Mouse (Mus musculus) liver, embryonic 14.5 days (tissue): Measurements from ENCODE around the gene Dpm1. TPM values are rescaled to one million over a fixed set of nuclear protein-coding genes. Genes with fewer than 3 reads are reported as not detected.

Experiments used
- ATAC-seq: fragments of 200-750 bp; cut with Nextera tagmentation; 2 replicates; pipeline ENCODE4 v1.8.0; 2017; ENCODE audit warnings: moderate number of reproducible peaks, mild to moderate bottlenecking, moderate library complexity; ENCODE audit not compliant: insufficient read depth
- DNase-seq, 3 experiments: peaks; one replicate each; pipeline ENCODE4 v3.0.0-alpha.2; 2012 to 2013; ENCODE audit warnings: low read depth in 3 of 3, low spot score in 3 of 3
- H3K27ac ChIP-seq: fragments of 300-500 bp; sonication (generic); 2 replicates; pipeline ENCODE4 v1.5.1; 2014; ENCODE audit warnings: moderate library complexity, mild to moderate bottlenecking, control low read depth, inconsistent platforms
- H3K27me3 ChIP-seq: fragments of 300-500 bp; sonication (generic); 2 replicates; pipeline ENCODE4 v1.6.1; 2014; ENCODE audit warnings: mild to moderate bottlenecking, low read length, moderate library complexity; ENCODE audit not compliant: control insufficient read depth, insufficient read depth
- H3K36me3 ChIP-seq: fragments of 300-500 bp; sonication (generic); replicated peaks from 2 replicates; pipeline ENCODE4 v1.6.1; 2014; ENCODE audit warnings: low read depth; ENCODE audit not compliant: control insufficient read depth, insufficient read depth
- H3K4me1 ChIP-seq, 2 experiments: fragments of 200-500 bp in 1 of 2; fragments of 300-500 bp in 1 of 2; sonication (generic) in 1 of 2; replicated peaks; 2 replicates each; pipeline ENCODE4 v1.6.1; 2012 to 2014; ENCODE audit warnings: antibody characterized with exemption in 1 of 2, inconsistent platforms in 1 of 2, low read length in 1 of 2; ENCODE audit not compliant: control insufficient read depth in 2 of 2, insufficient read depth in 2 of 2
- H3K4me2 ChIP-seq: fragments of 300-500 bp; sonication (generic); 2 replicates; pipeline ENCODE4 v1.6.1; 2014; ENCODE audit warnings: low read depth, mild to moderate bottlenecking, control low read depth, moderate library complexity
- H3K4me3 ChIP-seq, 2 experiments: fragments of 200-500 bp in 1 of 2; fragments of 300-500 bp in 1 of 2; sonication (generic) in 1 of 2; 2 replicates each; pipeline ENCODE4 v1.5.1; 2012 to 2014; ENCODE audit warnings: low read depth in 2 of 2, low read length in 2 of 2, mild to moderate bottlenecking in 2 of 2, control low read depth in 1 of 2, inconsistent platforms in 1 of 2, moderate library complexity in 1 of 2; ENCODE audit not compliant: insufficient read depth in 1 of 2
- H3K9ac ChIP-seq: fragments of 300-500 bp; sonication (generic); replicated peaks from 2 replicates; pipeline ENCODE4 v1.6.1; 2014; ENCODE audit warnings: mild to moderate bottlenecking, control low read depth, moderate library complexity
- H3K9me3 ChIP-seq: fragments of 300-500 bp; sonication (generic); 2 replicates; pipeline ENCODE4 v1.6.1; 2016; ENCODE audit warnings: low read length, mixed read lengths; ENCODE audit not compliant: control insufficient read depth
- CTCF ChIP-seq: IDR thresholded peaks from 2 replicates; pipeline ENCODE4 v1.5.1; 2016; ENCODE audit warnings: antibody characterized with exemption, low read depth, control low read depth
- EP300 ChIP-seq: IDR thresholded peaks from 2 replicates; pipeline ENCODE4 v1.6.1; 2016; ENCODE audit warnings: antibody characterized with exemption, low read depth
- whole genome bisulfite sequencing: fragments of 180-500 bp; shearing (Covaris S2); extraction: QIAGEN DNeasy Blood & Tissue Kit; methylation state at CpG from one replicate; pipeline ENCODE4 v1.1.7; 2014; ENCODE audit not compliant: insufficient replicate concordance; 5-methylcytosine and 5-hydroxymethylcytosine counted together
- polyA plus RNA-seq, 2 experiments: library from polyadenylated mRNA; depleted of rRNA in 1 of 2; stranded (reverse) in 1 of 2; unstranded in 1 of 2; fragments of >200 nt; fragmentation: Nextera tagmentation in 1 of 2; extraction: Ambion mirVana in 1 of 2; gene quantifications; 2 replicates each; pipeline versions ENCODE4 v1.2.1 to v1.2.3; 2012 to 2014

Gene Dpm1
- polyA plus RNA-seq, 2 experiments: 4.2 to 77.8 TPM

- H3K4me1 ChIP-seq: no peaks in the 10 kb centered on the region
- no peaks in the 10 kb centered on the region for H3K9me3 ChIP-seq
- ATAC-seq: no peak
- WGBS: 46% methylated on average over 3 of the region's 3 CpGs
- no peak overlapping the region for H3K9ac ChIP-seq
- no peak for DNase-seq
- H3K4me3 ChIP-seq: no peak overlapping the region
- no peaks in the 10 kb centered on the region for H3K36me3 ChIP-seq
- no peak overlapping the region for H3K4me2 ChIP-seq
- no peaks in the 10 kb centered on the region; the same call in 1 of the 2 replicates for H3K27me3 ChIP-seq
- no peak overlapping the region for H3K27ac ChIP-seq
- TF ChIP-seq EP300: no peak
- no peak for TF ChIP-seq CTCF
Measured at GRCm38 (mm10) chr2:168260124-168260523, 29.7 kb upstream of the Dpm1 start.

GRCm38 (mm10) chr2:168259046-168259445 is 28.7 kb upstream of the Dpm1 start:
- H3K27me3 ChIP-seq: no peaks in the 10 kb centered on the region; the same call in 1 of the 2 replicates
- no peak for ATAC-seq
- H3K4me1 ChIP-seq: no peaks in the 10 kb centered on the region
- H3K4me2 ChIP-seq: no peak overlapping the region
- no peak overlapping the region for H3K27ac ChIP-seq
- DNase-seq: no peak
- no peaks in the 10 kb centered on the region for H3K9me3 ChIP-seq
- WGBS: 63% methylated on average over 8 of the region's 8 CpGs
- H3K9ac ChIP-seq: no peak overlapping the region
- no peak overlapping the region for H3K4me3 ChIP-seq
- no peaks in the 10 kb centered on the region for H3K36me3 ChIP-seq
- TF ChIP-seq CTCF (no peak), EP300 (no peak)

GRCm38 (mm10) chr2:168257188-168257587 is 26.8 kb upstream of the Dpm1 start:
- 34% methylated on average over 4 of the region's 4 CpGs for WGBS
- no peak for ATAC-seq

GRCm38 (mm10) chr2:168256506-168256905 is 26.1 kb upstream of the Dpm1 start:
- ATAC-seq: no peak
- H3K4me1 ChIP-seq: no peaks in the 10 kb centered on the region

More at GRCm38 (mm10) chr2:168257188-168257587, 26.8 kb upstream of the Dpm1 start:
- no peak overlapping the region for H3K27ac ChIP-seq
- no peaks in the 10 kb centered on the region for H3K4me1 ChIP-seq
- no peak overlapping the region for H3K4me2 ChIP-seq
- H3K36me3 ChIP-seq: no peaks in the 10 kb centered on the region
- TF ChIP-seq CTCF (no peak), EP300 (no peak)
- H3K4me3 ChIP-seq: no peak overlapping the region
- H3K27me3 ChIP-seq: no peaks in the 10 kb centered on the region; the same call in 1 of the 2 replicates
- no peak for DNase-seq
- H3K9me3 ChIP-seq: no peaks in the 10 kb centered on the region
- H3K9ac ChIP-seq: no peak overlapping the region

GRCm38 (mm10) chr2:168253822-168254221 is 23.4 kb upstream of the Dpm1 start:
- Histone ChIP-seq H3K4me2 (no peak overlapping the region), H3K4me1 (no peaks in the 10 kb centered on the region), H3K27ac (no peak overlapping the region), H3K36me3 (no peaks in the 10 kb centered on the region), H3K4me3 (no peak overlapping the region), H3K9ac (no peak overlapping the region), H3K27me3 (no peaks in the 10 kb centered on the region), H3K9me3 (no peaks in the 10 kb centered on the region)
- ATAC-seq (no peak), DNase-seq (no peak)
- WGBS: 22% methylated on average over 7 of the region's 7 CpGs
- no peak for TF ChIP-seq EP300
- no peak for TF ChIP-seq CTCF

More at GRCm38 (mm10) chr2:168256506-168256905, 26.1 kb upstream of the Dpm1 start:
- no peak overlapping the region for H3K4me3 ChIP-seq
- TF ChIP-seq CTCF: no peak
- no peak for TF ChIP-seq EP300
- no peak overlapping the region for H3K4me2 ChIP-seq
- H3K27me3 ChIP-seq: no peaks in the 10 kb centered on the region; the same call in 1 of the 2 replicates
- no peak overlapping the region for H3K27ac ChIP-seq
- no peak for DNase-seq
- no peaks in the 10 kb centered on the region for H3K36me3 ChIP-seq
- WGBS: 64% methylated on average over 3 of the region's 3 CpGs
- H3K9me3 ChIP-seq: no peaks in the 10 kb centered on the region
- H3K9ac ChIP-seq: no peak overlapping the region
